Mouse (Mus musculus) adrenal gland, adult 2 months (tissue): Measurements from ENCODE around the gene D11Wsu47e. TPM values are rescaled to one million over a fixed set of nuclear protein-coding genes. Genes with fewer than 3 reads are reported as not detected.

ENCODE experiments used
- DNase-seq: peaks from one replicate; pipeline ENCODE4 v3.0.0; 2021
- polyA plus RNA-seq: library from polyadenylated mRNA; depleted of rRNA; stranded (reverse); fragments of >200 nt; gene quantifications from 2 replicates; pipeline ENCODE4 v1.2.3, GENCODE M21; 2012; rRNA removed
- total RNA-seq, 2 experiments: library from RNA; stranded (reverse); gene quantifications; 2 replicates each; pipeline ENCODE4 v1.2.3; 2021

D11Wsu47e gene
- total and polyA plus RNA-seq, 3 experiments: 4.0 to 17.8 (median 13.4) TPM

GRCm38 (mm10) chr11:113735151-113735550 is 50.9 kb downstream of the D11Wsu47e start:
- DNase-seq: peak; percentile 59

DNA sequence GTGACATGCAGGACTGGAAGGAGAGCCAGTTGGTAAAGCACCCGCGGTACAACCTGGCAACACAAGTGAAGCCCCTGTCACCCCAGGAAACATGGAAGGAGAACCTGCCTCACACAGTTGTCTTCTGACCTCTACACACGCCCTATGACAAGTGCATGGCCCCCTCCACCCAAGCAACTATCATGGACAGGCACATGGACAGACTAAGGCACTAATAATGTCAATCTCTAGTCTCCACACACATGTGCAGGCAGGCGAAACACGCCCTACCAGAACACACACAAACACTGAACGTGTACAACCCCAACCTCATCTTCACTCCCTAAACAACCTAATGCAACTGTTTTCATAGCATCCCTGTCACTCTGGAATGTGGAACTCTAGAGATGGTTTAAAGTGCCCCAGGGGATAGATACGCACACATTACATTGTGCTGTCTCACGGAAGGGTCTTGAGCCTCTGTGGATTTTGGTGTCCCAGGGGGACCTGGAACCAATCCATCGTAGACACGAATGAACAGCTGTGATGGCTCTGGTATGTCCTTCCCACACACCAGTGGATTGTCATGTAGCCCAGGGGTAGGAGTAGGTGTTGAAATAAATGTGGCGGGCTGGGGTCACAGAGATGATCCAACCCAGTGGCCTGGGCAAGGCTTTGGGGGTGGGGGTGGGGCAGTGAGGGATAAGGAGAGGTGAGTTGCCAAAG is 52.8 kb downstream of the D11Wsu47e start:
- DNase-seq: no peak

DNA sequence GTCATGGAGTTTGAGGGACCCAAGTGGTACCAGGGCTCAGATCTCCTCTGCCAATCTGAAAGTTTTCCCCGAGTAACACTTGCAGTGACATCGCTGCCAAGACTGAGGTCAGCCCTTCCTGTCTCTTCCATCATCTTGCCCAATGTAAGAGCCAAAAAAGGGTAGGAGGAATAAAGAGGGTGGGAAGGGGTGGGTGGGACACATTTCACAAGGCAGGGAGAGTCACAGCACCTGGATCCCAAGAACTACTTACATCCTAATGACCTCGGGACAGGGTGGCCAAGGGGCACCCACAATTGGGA is 53.3 kb downstream of the D11Wsu47e start:
- DNase-seq: no peak

DNA sequence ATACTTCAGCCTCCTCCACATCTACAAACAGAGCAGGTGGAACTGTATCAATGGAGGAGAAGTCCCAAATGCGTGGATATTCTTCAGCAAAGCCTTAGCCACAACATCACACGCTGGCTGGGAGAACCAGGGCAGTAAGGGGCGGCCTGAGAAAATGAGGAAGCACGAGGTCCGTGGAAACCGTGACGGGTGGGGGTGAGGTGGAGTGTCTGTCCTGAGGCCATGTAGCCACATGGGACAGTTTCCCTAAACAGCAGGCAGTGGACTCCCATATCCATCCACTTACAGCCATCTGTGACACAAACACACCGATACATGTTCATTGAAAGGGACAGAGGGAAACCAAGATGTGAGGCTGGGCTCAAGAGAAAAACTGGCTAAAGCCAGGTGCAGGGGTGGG is 53.7 kb downstream of the D11Wsu47e start:
- DNase-seq: no peak

- DNase-seq: peak; percentile 60
Measured at GRCm38 (mm10) chr11:113739213-113739612, 55.0 kb downstream of the D11Wsu47e start.

GRCm38 (mm10) chr11:113740100-113740499 is 55.9 kb downstream of the D11Wsu47e start:
- peak; percentile 36 for DNase-seq

GRCm38 (mm10) chr11:113742998-113743397 is 58.8 kb downstream of the D11Wsu47e start:
- no peak for DNase-seq

Other genes starting within 250 kb of the D11Wsu47e start
- gene Sstr2, start 65.1 kb upstream of the D11Wsu47e start, total RNA-seq: 1 to 10 TPM; 3.2 to 4.7 TPM
- gene Sstr2, start 65.1 kb upstream of the D11Wsu47e start, polyA plus RNA-seq: 2.4 and 2.5 TPM in 2 replicates
- gene Cog1, start 35.2 kb upstream of the D11Wsu47e start, total RNA-seq: 10 to 100 TPM; 37.8 to 48.0 TPM
- 57.8 and 60.2 TPM in 2 replicates for gene Cog1, start 35.2 kb upstream of the D11Wsu47e start, polyA plus RNA-seq
- 10 to 100 TPM; 22.9 to 34.4 TPM for gene Slc39a11, start 34.3 kb upstream of the D11Wsu47e start, total RNA-seq
- 31.5 and 32.1 TPM in 2 replicates for gene Slc39a11, start 34.3 kb upstream of the D11Wsu47e start, polyA plus RNA-seq
- 10 to 100 TPM; 34.4 to 35.9 TPM for gene Fam104a, start 257 bp upstream of the D11Wsu47e start, total RNA-seq
- 52.0 and 52.3 TPM in 2 replicates for gene Fam104a, start 257 bp upstream of the D11Wsu47e start, polyA plus RNA-seq
- gene Cpsf4l, start 25.6 kb downstream of the D11Wsu47e start, total RNA-seq: 1 to 10 TPM in 1 of 2 experiments, under 1 TPM in 1; 0.46 to 1.2 TPM
- gene Cpsf4l, start 25.6 kb downstream of the D11Wsu47e start, polyA plus RNA-seq: 0.09 TPM in 1 of 2 replicates, not detected in the other
- gene Cdc42ep4, start 67.5 kb downstream of the D11Wsu47e start, total RNA-seq: 100 to 1,000 TPM in 1 of 2 experiments, 10 to 100 TPM in 1; 96.8 to 142 TPM
- 155 and 228 TPM in 2 replicates for gene Cdc42ep4, start 67.5 kb downstream of the D11Wsu47e start, polyA plus RNA-seq